Mouse (Mus musculus) testis, adult 2 months (tissue): ENCODE results near the gene Ston2.

Experiments
- CTCF ChIP-seq: fragments of 200-500 bp; IDR thresholded peaks from 2 replicates; pipeline ENCODE4 v1.5.1; 2012; ENCODE audit warnings: low read depth, mild to moderate bottlenecking, inconsistent platforms, low read length, moderate library complexity; ENCODE audit not compliant: control insufficient read depth, insufficient read depth, insufficient replicate concordance
- POLR2A ChIP-seq: fragments of 200-500 bp; IDR thresholded peaks from 2 replicates; pipeline ENCODE4 v1.6.1; 2012; ENCODE audit warnings: low read depth, mild to moderate bottlenecking, inconsistent platforms, low read length, moderate library complexity; ENCODE audit not compliant: control insufficient read depth

DNA sequence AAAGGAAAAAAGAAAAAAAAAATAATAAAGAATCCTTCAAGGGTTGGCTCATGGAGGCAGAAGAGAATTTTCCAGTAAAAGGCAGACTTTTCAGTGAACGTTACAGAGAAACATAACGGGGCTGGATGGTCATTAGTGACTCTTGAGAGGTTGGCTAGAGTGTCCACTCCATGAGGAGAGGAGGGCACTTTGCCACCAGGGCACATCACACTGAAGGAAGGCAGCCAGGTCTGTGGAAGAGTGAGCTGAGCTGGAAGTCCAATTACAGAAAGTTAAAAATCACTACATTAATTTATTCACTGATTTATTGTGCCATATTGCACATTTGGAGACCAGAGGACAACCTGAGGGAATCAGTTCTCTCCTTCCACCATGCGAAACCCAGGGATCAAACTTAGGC lies 28.4 kb downstream of the Ston2 start:
- TF ChIP-seq CTCF, result no peak
- no peak for TF ChIP-seq POLR2A
